Mouse (Mus musculus) G1E (cell line): ENCODE results near the gene Tnnc2.

Experiments used
- CTCF ChIP-seq: IDR thresholded peaks from 2 replicates; pipeline ENCODE4 v1.5.1; 2012; ENCODE audit warnings: low read depth, low read length, inconsistent platforms, mixed read lengths
- GATA1 ChIP-seq: IDR thresholded peaks from 2 replicates; pipeline ENCODE4 v1.6.1; 2012; ENCODE audit warnings: borderline replicate concordance, low read length, inconsistent platforms, mixed read lengths
- POLR2AphosphoS5 ChIP-seq: IDR thresholded peaks from 2 replicates; pipeline ENCODE4 v1.6.1; 2012; ENCODE audit warnings: low read depth, low read length, inconsistent platforms; ENCODE audit not compliant: insufficient replicate concordance

GRCm38 (mm10) chr2:164746693-164747092 is 33.1 kb downstream of the Tnnc2 start:
- no peak for TF ChIP-seq GATA1
- no peak for TF ChIP-seq CTCF
- no peak for TF ChIP-seq POLR2AphosphoS5
